ENCODE assay signal across 8 mouse cellular contexts in genomic region chr7:144653681-144654425, GRCm38 (mm10).
DNase-seq lines count a peak whose midpoint lies in the region; ATAC-seq and TF ChIP-seq lines count a peak whose summit lies in the region.

No protein-coding gene starts in this region.

- peaks cover 43% of the 10 kb centered on the region for H3K27me3 ChIP-seq in forebrain, embryonic 11.5 days (ENCODE audit: control insufficient read depth, insufficient read depth, low read length)
- no peaks in the 10 kb centered on the region for H3K27me3 ChIP-seq in liver, adult 2 months (ENCODE audit: control insufficient read depth, insufficient read depth, low read length)
- H3K27me3 ChIP-seq in neural tube, embryonic 15.5 days (replicated peaks) = no peaks in the 10 kb centered on the region

- H3K36me3 ChIP-seq in forebrain, embryonic 11.5 days (ENCODE audit: control insufficient read depth, insufficient read depth, low read length) = peaks cover 3% of the 10 kb centered on the region; the same call in 1 of the 2 replicates
- H3K36me3 ChIP-seq in liver, adult 2 months (ENCODE audit: control insufficient read depth, insufficient read depth, low read length) = no peaks in the 10 kb centered on the region
- H3K36me3 ChIP-seq in neural tube, embryonic 15.5 days = no peaks in the 10 kb centered on the region

- H3K4me2 ChIP-seq in forebrain, embryonic 11.5 days (ENCODE audit: low read depth, low read length, severe bottlenecking) = no peak overlapping the region
- no peak overlapping the region for H3K4me2 ChIP-seq in neural tube, embryonic 15.5 days

- no peaks in the 10 kb centered on the region for H3K79me2 ChIP-seq in liver, adult 2 months (ENCODE audit: control insufficient read depth, insufficient read depth, low read length)

- H3K4me1 ChIP-seq in forebrain, embryonic 11.5 days (replicated peaks; ENCODE audit: control insufficient read depth, insufficient read depth, low read length) = peaks cover 19% of the 10 kb centered on the region
- H3K4me1 ChIP-seq in liver, adult 2 months (ENCODE audit: control insufficient read depth, insufficient read depth, low read length) = no peaks in the 10 kb centered on the region
- peaks cover 32% of the 10 kb centered on the region for H3K4me1 ChIP-seq in neural tube, embryonic 15.5 days

- intact Hi-C loops in heart, postnatal 25 days (cut with DNase I) = no loop called here
- intact Hi-C loops in heart, postnatal 14 days (cut with DNase I) = no loop called here

- peak overlapping the region; percentile 76 for H3K27ac ChIP-seq in forebrain, embryonic 11.5 days (ENCODE audit: low read depth, low read length)
- H3K27ac ChIP-seq in liver, adult 2 months (replicated peaks; ENCODE audit: insufficient read depth, low read depth, low read length) = no peak overlapping the region
- H3K27ac ChIP-seq in neural tube, embryonic 15.5 days (replicated peaks) = peak overlapping the region; percentile 77

- no peak for TF ChIP-seq POLR2A in liver, adult 2 months (IDR thresholded peaks at IDR 0.05; ENCODE audit: extremely low read depth, insufficient read depth, low read length)

- no peak for TF ChIP-seq CTCF in liver, adult 2 months (IDR thresholded peaks at IDR 0.05; ENCODE audit: low read depth, low read length)

- peak; percentile 93 for ATAC-seq in forebrain, embryonic 11.5 days (replicated peaks; ENCODE audit: low FRiP score)
- ATAC-seq in neural tube, embryonic 15.5 days (ENCODE audit: low FRiP score) = peak; percentile 94

- WGBS in forebrain, embryonic 11.5 days = 8% methylated on average over 10 of the region's 10 CpGs
- 28% methylated on average over 10 of the region's 10 CpGs for WGBS in liver, adult 2 months
- 13% methylated on average over 10 of the region's 10 CpGs for WGBS in neural tube, embryonic 15.5 days

- no peak overlapping the region for H3K4me3 ChIP-seq in forebrain, embryonic 11.5 days (ENCODE audit: low read depth, low read length)
- no peak overlapping the region for H3K4me3 ChIP-seq in liver, adult 2 months (ENCODE audit: insufficient read depth, low read depth, low read length)
- H3K4me3 ChIP-seq in neural tube, embryonic 15.5 days (replicated peaks) = no peak overlapping the region

- 0 out of 2 replicates have a peak overlapping the region, but pooled peaks have one; percentile 25 for H3K9ac ChIP-seq in forebrain, embryonic 11.5 days (ENCODE audit: low read length)
- H3K9ac ChIP-seq in liver, adult 2 months (ENCODE audit: low read depth, low read length) = no peak overlapping the region
- no peak overlapping the region for H3K9ac ChIP-seq in neural tube, embryonic 15.5 days (replicated peaks)

- DNase-seq in heart, adult 11 months = peak; percentile 94
- DNase-seq in heart, postnatal 25 days (ENCODE audit: low spot score) = no peak
- DNase-seq in forebrain, embryonic 11.5 days (ENCODE audit: low spot score) = peak; percentile 93
- DNase-seq in heart, postnatal 14 days = peak; percentile 13 to 43
- DNase-seq in kidney, postnatal 36 days = peak; percentile 8 to 27
- peak; percentile 47 for DNase-seq in liver, adult 2 months (ENCODE audit: extremely low read depth, low read depth, low spot score)
- DNase-seq in spleen, adult 18-20 months = no peak

- H3K9me3 ChIP-seq in forebrain, embryonic 11.5 days (ENCODE audit: control insufficient read depth, low read length) = no peaks in the 10 kb centered on the region; the same call in 1 of the 2 replicates
- no peaks in the 10 kb centered on the region for H3K9me3 ChIP-seq in neural tube, embryonic 15.5 days (replicated peaks)

Comparison
In these comparisons a context has a peak if more than half of its experiments do, and no peak if none do; other contexts are left out.
1. DNase-seq: peak in heart, adult 11 months (single experiment), forebrain, embryonic 11.5 days (single experiment), heart, postnatal 14 days (2 of 2), kidney, postnatal 36 days (2 of 2) and liver, adult 2 months (single experiment); none in heart, postnatal 25 days (single experiment) and spleen, adult 18-20 months (0 of 2).